Mouse (Mus musculus): ENCODE data around the gene Prpsap2.
A peak's percentile ranks its signal among the peaks of the same experiment; 100 is the strongest.

Prpsap2 gene

GRCm38 (mm10) chr11:61714346-61715117 is 47.4 kb downstream of the Prpsap2 start:
- DNase-seq (ENCODE audit: low read depth) = peak; percentile 91

- DNase-seq (ENCODE audit: low read depth) = no peak
Measured at GRCm38 (mm10) chr11:61713157-61713855, 48.6 kb downstream of the Prpsap2 start.

GRCm38 (mm10) chr11:61708928-61709327 is 53.0 kb downstream of the Prpsap2 start:
- no peak for DNase-seq (ENCODE audit: low read depth)

- DNase-seq (ENCODE audit: low read depth) = no peak
Measured at GRCm38 (mm10) chr11:61706232-61706631, 55.7 kb downstream of the Prpsap2 start.

- no peak for DNase-seq (ENCODE audit: low read depth)
Measured at GRCm38 (mm10) chr11:61705581-61705980, 56.3 kb downstream of the Prpsap2 start.

GRCm38 (mm10) chr11:61702494-61702893 is 59.4 kb downstream of the Prpsap2 start:
- no peak for DNase-seq (ENCODE audit: low read depth)

GRCm38 (mm10) chr11:61701696-61702095 is 60.2 kb downstream of the Prpsap2 start:
- DNase-seq (ENCODE audit: low read depth) = no peak

- peak; percentile 45 for DNase-seq (ENCODE audit: low read depth)
Measured at GRCm38 (mm10) chr11:61699933-61700332, 62.0 kb downstream of the Prpsap2 start.

- no peak for DNase-seq (ENCODE audit: low read depth)
Measured at GRCm38 (mm10) chr11:61699460-61699859, 62.4 kb downstream of the Prpsap2 start.

GRCm38 (mm10) chr11:61698852-61699251 is 63.0 kb downstream of the Prpsap2 start:
- DNase-seq (ENCODE audit: low read depth) = no peak

- no peak for DNase-seq (ENCODE audit: low read depth)
Measured at GRCm38 (mm10) chr11:61692996-61693395, 68.9 kb downstream of the Prpsap2 start.

GRCm38 (mm10) chr11:61687595-61687994 is 74.3 kb downstream of the Prpsap2 start:
- DNase-seq (ENCODE audit: low read depth) = peak; percentile 7

GRCm38 (mm10) chr11:61686906-61687453 is 74.9 kb downstream of the Prpsap2 start:
- DNase-seq (ENCODE audit: low read depth) = no peak

- DNase-seq (ENCODE audit: low read depth) = no peak
Measured at GRCm38 (mm10) chr11:61686141-61686540, 75.7 kb downstream of the Prpsap2 start.

- no peak for DNase-seq (ENCODE audit: low read depth)
Measured at GRCm38 (mm10) chr11:61685119-61685725, 76.7 kb downstream of the Prpsap2 start.

- no peak for DNase-seq (ENCODE audit: low read depth)
Measured at GRCm38 (mm10) chr11:61683907-61684731, 77.8 kb downstream of the Prpsap2 start, which contains the start of gene Fam83g. Gene Fam83g, plus strand, starts transcription at chr11:61684091.

All from NIH3T3 (cell line).